Comparison of ENCODE assay signal across 9 mouse cellular contexts in genomic region chr3:84852877-84853276, GRCm38 (mm10). TPM values are rescaled to one million over a fixed set of nuclear protein-coding genes. Genes with fewer than 3 reads are reported as not detected.
DNase-seq lines count a peak whose midpoint lies in the region.
"Had no signal": no experiment of that assay in that cellular context is flagged by ENCODE, and none has a peak within 500 bp of the region (broad histone marks: within the 10 kb centered on the region; RNA-seq: fewer than 3 reads in every experiment).

No protein-coding gene starts in this region.

- peak; percentile 25 for DNase-seq in gastrocnemius, adult 18-20 months (ENCODE audit: low spot score)
- no peak for DNase-seq in gastrocnemius, postnatal 10 days
- DNase-seq in heart, adult 18-20 months = peak; percentile 71 to 90
- peak; percentile 58 to 66 for DNase-seq in kidney, adult 8-10 months
- peak; percentile 57 to 79 for DNase-seq in lung, postnatal 4 days
- DNase-seq in left cerebral cortex, postnatal 14 days (ENCODE audit: low spot score in 2 of 2) = no peak
- no peak for DNase-seq in layer of hippocampus, postnatal 36 days
- DNase-seq in urinary bladder, postnatal 25 days (ENCODE audit: low spot score) = no peak
- DNase-seq: right cerebral cortex, postnatal 4 days had no signal

- intact Hi-C loops in left cerebral cortex, postnatal 14 days (cut with DNase I) = no loop called here

RNA-seq across cellular contexts. Expression of gene Fbxw7, which starts 37.8 kb away (rescaled TPM):
- total RNA-seq in gastrocnemius, adult 18-20 months (2021) = 10 to 100 TPM; 21.9 to 23.9 TPM
- total RNA-seq in gastrocnemius, postnatal 10 days (2021) = 10 to 100 TPM; 46.0 to 50.9 TPM
- total RNA-seq in heart, adult 18-20 months (2021) = 10 to 100 TPM; 38.1 to 43.0 TPM
- 100 to 1,000 TPM; 240 to 267 TPM for total RNA-seq in left cerebral cortex, postnatal 14 days (2021)
- total RNA-seq in layer of hippocampus, postnatal 36 days (2021) = 100 to 1,000 TPM; 144 to 153 TPM

Comparison
In these comparisons a context has a peak if more than half of its experiments do, and no peak if none do; other contexts are left out.
1. DNase-seq: peak in gastrocnemius, adult 18-20 months (single experiment), heart, adult 18-20 months (2 of 2), kidney, adult 8-10 months (2 of 2) and lung, postnatal 4 days (2 of 2); none in gastrocnemius, postnatal 10 days (single experiment), left cerebral cortex, postnatal 14 days (0 of 2), layer of hippocampus, postnatal 36 days (0 of 2) and urinary bladder, postnatal 25 days (single experiment).